Mouse (Mus musculus): ENCODE measurements at regions not wholly inside any gene's neighbourhood (a gene's known extent, or its start where the extent isn't known, plus 50 kb on each side); places are given as distances from the start of the nearest gene placed in this dataset.

DNA sequence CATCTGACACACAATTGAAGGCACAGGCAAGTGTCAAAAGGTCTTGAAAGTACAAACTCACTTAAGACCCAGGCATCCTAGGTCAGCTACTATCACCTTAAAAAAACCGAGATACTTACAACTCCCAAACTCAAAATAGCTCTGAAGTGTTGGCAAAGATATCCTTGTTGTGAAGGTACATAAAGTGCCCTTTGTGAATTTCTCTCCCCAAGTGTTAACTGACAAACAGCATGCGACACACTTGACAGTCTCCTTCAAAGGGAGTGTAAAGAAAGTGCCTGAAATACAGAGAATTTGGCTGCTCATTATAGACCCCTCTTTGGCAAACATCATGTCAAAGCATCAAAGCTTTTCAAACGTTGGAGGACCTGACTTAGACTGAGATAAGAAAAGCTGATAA is 2634.2 kb downstream of the 9330182O14Rik start:
- ATAC-seq (ENCODE audit: low FRiP score) = no peak
- H3K4me1 ChIP-seq = no peaks in the 10 kb centered on the region
- no peak overlapping the region for H3K27ac ChIP-seq
- H3K27me3 ChIP-seq = no peaks in the 10 kb centered on the region
- 25% methylated on average over 3 of the region's 3 CpGs for WGBS
- no peak overlapping the region for H3K4me3 ChIP-seq (replicated peaks)
- no peak overlapping the region for H3K9ac ChIP-seq
- no peaks in the 10 kb centered on the region for H3K9me3 ChIP-seq
- H3K4me2 ChIP-seq = no peak overlapping the region
- no peaks in the 10 kb centered on the region for H3K36me3 ChIP-seq (replicated peaks)

DNA sequence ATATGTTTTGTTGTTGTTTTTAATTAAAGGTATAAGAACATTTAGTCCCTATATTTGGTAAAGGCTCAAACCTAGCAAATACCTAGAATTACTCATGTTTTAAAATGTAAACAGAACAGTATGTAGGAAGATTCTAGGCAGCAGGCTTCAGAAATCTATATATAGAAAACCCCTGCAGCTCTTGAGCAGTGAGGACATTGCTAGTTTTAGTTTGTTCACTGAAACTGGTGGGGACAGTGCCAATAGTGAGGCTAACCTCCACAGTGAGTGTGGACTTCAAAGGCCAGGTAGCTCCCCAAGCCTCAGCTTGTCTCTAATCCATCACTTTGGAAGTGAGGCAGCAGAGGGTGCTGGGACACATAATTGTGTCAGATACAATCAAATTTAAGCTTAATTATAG is 2645.7 kb downstream of the 9330182O14Rik start:
- Histone ChIP-seq H3K4me3 (replicated peaks) (no peak overlapping the region), H3K9me3 (no peaks in the 10 kb centered on the region), H3K27ac (no peak overlapping the region), H3K4me1 (no peaks in the 10 kb centered on the region), H3K4me2 (no peak overlapping the region), H3K36me3 (replicated peaks) (no peaks in the 10 kb centered on the region), H3K27me3 (no peaks in the 10 kb centered on the region), H3K9ac (no peak overlapping the region)
- ATAC-seq (ENCODE audit: low FRiP score) = no peak

DNA sequence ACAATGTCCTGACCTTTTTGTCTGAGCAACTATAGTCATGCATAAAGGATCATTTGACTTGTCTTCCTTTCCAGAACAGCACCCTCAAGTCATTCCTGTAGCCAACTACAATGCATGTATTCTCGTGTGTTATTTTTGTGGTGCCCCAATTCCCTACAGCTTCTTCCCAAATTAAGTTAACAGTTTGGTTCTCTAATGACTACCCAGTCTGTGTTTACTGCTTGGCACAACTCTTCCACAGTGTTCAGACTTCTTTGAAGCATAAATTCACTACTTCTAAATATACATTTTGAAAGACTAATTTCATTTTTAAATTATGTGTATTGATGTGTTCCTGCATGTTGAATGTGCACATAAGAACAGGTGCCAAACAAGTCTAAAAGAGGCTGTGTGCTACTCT is 2667.1 kb downstream of the 9330182O14Rik start:
- ATAC-seq (ENCODE audit: low FRiP score) = no peak
- no peaks in the 10 kb centered on the region for H3K27me3 ChIP-seq
- WGBS = 79% methylated on average over 1 of the region's 1 CpGs

DNA sequence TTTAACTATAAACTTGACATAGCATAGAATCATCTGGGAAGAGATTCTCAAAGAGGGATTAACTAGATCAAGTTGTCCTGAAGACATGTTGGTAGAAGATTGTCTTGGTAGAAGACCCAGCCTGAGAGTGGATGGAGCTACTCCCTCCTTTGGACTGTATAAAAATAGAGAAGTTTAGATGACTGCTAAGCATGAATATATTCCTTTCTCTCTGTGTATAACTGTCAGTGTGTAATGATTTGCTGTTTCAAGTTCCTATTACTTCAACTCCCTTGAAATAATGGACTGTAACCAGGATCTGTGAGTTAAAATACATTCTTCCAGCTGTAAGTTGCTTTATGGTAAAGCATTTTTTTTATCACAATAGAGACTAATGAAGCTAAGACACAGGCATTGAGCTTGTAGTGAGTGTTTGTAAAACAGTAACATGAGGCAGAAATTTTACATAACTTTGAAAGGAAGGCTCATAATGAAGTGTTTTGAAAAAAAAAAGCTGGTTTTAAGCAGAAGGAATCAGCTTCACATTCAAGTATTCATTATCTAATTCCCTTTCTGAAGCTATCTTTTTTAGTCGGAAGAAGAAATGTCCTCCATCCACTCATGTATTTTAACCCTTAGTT is 2676.8 kb downstream of the 9330182O14Rik start:
- H3K4me2 ChIP-seq = no peak overlapping the region
- H3K36me3 ChIP-seq (replicated peaks) = no peaks in the 10 kb centered on the region
- no peak overlapping the region for H3K27ac ChIP-seq
- H3K4me1 ChIP-seq = no peaks in the 10 kb centered on the region
- WGBS = 73% methylated on average over 1 of the region's 1 CpGs
- ATAC-seq (ENCODE audit: low FRiP score) = no peak
- H3K4me3 ChIP-seq (replicated peaks) = no peak overlapping the region
- H3K27me3 ChIP-seq = no peaks in the 10 kb centered on the region
- no peak overlapping the region for H3K9ac ChIP-seq
- no peaks in the 10 kb centered on the region for H3K9me3 ChIP-seq

More for the DNA sequence above, 2667.1 kb downstream of the 9330182O14Rik start:
- H3K27ac ChIP-seq = no peak overlapping the region
- H3K4me1 ChIP-seq = no peaks in the 10 kb centered on the region
- H3K4me2 ChIP-seq = no peak overlapping the region
- no peak overlapping the region for H3K9ac ChIP-seq
- no peaks in the 10 kb centered on the region for H3K36me3 ChIP-seq (replicated peaks)
- no peaks in the 10 kb centered on the region for H3K9me3 ChIP-seq
- H3K4me3 ChIP-seq (replicated peaks) = no peak overlapping the region

- no peaks in the 10 kb centered on the region for H3K27me3 ChIP-seq
- H3K4me2 ChIP-seq = no peak overlapping the region
- no peaks in the 10 kb centered on the region for H3K4me1 ChIP-seq
- H3K9me3 ChIP-seq = no peaks in the 10 kb centered on the region
- H3K36me3 ChIP-seq (replicated peaks) = no peaks in the 10 kb centered on the region
- H3K4me3 ChIP-seq (replicated peaks) = no peak overlapping the region
- ATAC-seq (ENCODE audit: low FRiP score) = no peak
- 83% methylated on average over 4 of the region's 4 CpGs for WGBS
- H3K9ac ChIP-seq = no peak overlapping the region
- no peak overlapping the region for H3K27ac ChIP-seq
These were observed 2681.0 kb downstream of the 9330182O14Rik start for GRCm38 (mm10) chr15:42815026-42815724.

- H3K9ac ChIP-seq = no peak overlapping the region
- H3K4me1 ChIP-seq = no peaks in the 10 kb centered on the region
- no peak overlapping the region for H3K4me2 ChIP-seq
- H3K36me3 ChIP-seq (replicated peaks) = no peaks in the 10 kb centered on the region
- H3K4me3 ChIP-seq (replicated peaks) = no peak overlapping the region
- no peak for ATAC-seq (ENCODE audit: low FRiP score)
- 91% methylated on average over 1 of the region's 1 CpGs for WGBS
- H3K27me3 ChIP-seq = no peaks in the 10 kb centered on the region
- H3K27ac ChIP-seq = no peak overlapping the region
- H3K9me3 ChIP-seq = no peaks in the 10 kb centered on the region
These were observed 2704.7 kb downstream of the 9330182O14Rik start for GRCm38 (mm10) chr15:42838839-42839238.

DNA sequence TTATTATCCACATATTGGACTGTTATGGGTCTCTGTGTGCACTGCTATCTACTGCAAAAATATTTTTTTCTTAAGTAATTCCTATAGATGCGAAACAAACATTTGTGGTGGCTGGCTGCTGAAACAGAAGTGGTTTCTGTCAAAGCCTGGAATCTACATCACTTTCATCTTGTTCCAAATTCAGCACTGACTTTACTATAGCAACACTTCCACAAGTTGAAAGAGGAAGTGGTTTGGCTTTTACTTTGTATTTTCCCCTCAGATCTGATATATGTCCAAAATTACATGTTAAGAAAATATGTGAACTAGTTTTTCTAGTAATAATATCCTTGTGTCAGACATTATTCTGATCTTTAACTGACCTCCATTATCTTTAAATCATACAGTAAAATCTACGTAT is 2715.8 kb downstream of the 9330182O14Rik start:
- no peak overlapping the region for H3K27ac ChIP-seq
- H3K9ac ChIP-seq = no peak overlapping the region
- H3K4me1 ChIP-seq = no peaks in the 10 kb centered on the region
- H3K4me2 ChIP-seq = no peak overlapping the region
- no peak for ATAC-seq (ENCODE audit: low FRiP score)
- 96% methylated on average over 2 of the region's 2 CpGs for WGBS
- H3K27me3 ChIP-seq = no peaks in the 10 kb centered on the region
- no peaks in the 10 kb centered on the region for H3K36me3 ChIP-seq (replicated peaks)
- H3K9me3 ChIP-seq = no peaks in the 10 kb centered on the region
- H3K4me3 ChIP-seq (replicated peaks) = no peak overlapping the region

GRCm38 (mm10) chr15:42872491-42872890 is 2738.3 kb downstream of the 9330182O14Rik start:
- no peaks in the 10 kb centered on the region for H3K9me3 ChIP-seq
- H3K4me1 ChIP-seq = no peaks in the 10 kb centered on the region
- 88% methylated on average over 2 of the region's 2 CpGs for WGBS
- H3K36me3 ChIP-seq (replicated peaks) = no peaks in the 10 kb centered on the region
- H3K9ac ChIP-seq = no peak overlapping the region
- no peak overlapping the region for H3K4me2 ChIP-seq
- H3K27me3 ChIP-seq = no peaks in the 10 kb centered on the region
- no peak overlapping the region for H3K27ac ChIP-seq
- no peak overlapping the region for H3K4me3 ChIP-seq (replicated peaks)
- ATAC-seq (ENCODE audit: low FRiP score) = no peak

GRCm38 (mm10) chr15:42894611-42895010 is 2760.4 kb downstream of the 9330182O14Rik start:
- no peak overlapping the region for H3K9ac ChIP-seq
- no peaks in the 10 kb centered on the region for H3K4me1 ChIP-seq

DNA sequence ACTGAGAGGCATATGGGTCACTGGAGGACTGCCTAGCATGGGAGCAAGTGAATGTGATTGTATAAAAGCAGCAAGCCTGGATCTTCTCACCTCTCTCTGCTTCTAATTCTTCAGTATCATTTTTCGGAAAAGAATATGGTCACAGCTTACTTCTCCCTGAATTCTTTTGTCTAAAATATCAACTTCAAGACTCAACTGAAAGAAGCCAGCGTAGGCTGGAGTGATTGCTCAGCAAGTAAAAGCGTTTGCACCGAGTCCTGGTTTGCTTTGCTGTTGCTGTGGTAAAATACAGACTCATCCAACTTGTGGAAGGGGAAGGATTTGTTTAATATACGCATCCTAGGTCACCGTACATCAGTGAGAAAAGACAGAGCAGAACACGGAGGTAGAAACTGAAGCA is 2765.9 kb downstream of the 9330182O14Rik start:
- H3K27me3 ChIP-seq = no peaks in the 10 kb centered on the region
- ATAC-seq (ENCODE audit: low FRiP score) = no peak
- no peaks in the 10 kb centered on the region for H3K4me1 ChIP-seq
- 86% methylated on average over 7 of the region's 7 CpGs for WGBS
- H3K4me3 ChIP-seq (replicated peaks) = no peak overlapping the region
- no peak overlapping the region for H3K9ac ChIP-seq
- no peak overlapping the region for H3K27ac ChIP-seq
- no peak overlapping the region for H3K4me2 ChIP-seq
- H3K9me3 ChIP-seq = no peaks in the 10 kb centered on the region
- H3K36me3 ChIP-seq (replicated peaks) = no peaks in the 10 kb centered on the region

More at GRCm38 (mm10) chr15:42894611-42895010, 2760.4 kb downstream of the 9330182O14Rik start:
- no peaks in the 10 kb centered on the region for H3K9me3 ChIP-seq
- ATAC-seq (ENCODE audit: low FRiP score) = no peak
- no peak overlapping the region for H3K4me2 ChIP-seq
- H3K36me3 ChIP-seq (replicated peaks) = no peaks in the 10 kb centered on the region
- no peak overlapping the region for H3K4me3 ChIP-seq (replicated peaks)
- H3K27ac ChIP-seq = no peak overlapping the region
- no peaks in the 10 kb centered on the region for H3K27me3 ChIP-seq
- WGBS = 83% methylated on average over 1 of the region's 1 CpGs

DNA sequence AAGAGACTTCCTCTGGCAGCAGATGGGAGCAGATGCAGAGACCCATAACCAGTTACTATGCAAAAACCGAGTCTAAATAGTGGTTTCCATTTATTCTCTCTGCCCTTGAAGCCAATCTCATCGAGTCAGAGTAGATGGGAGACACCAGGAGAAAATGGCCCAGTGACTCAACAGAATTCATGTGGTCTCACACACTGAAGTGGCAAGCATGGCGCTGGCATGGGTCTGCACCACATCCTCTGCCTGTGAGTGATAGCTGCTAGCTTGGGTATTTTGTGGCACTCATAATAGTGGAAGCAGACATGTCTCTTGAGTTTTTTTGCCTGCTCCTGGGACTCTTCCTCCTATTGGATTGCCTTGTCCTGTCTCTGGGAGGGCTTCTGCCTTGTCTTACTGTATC is 2767.6 kb downstream of the 9330182O14Rik start:
- Histone ChIP-seq H3K4me3 (replicated peaks) (no peak overlapping the region), H3K27ac (no peak overlapping the region), H3K9ac (no peak overlapping the region), H3K4me1 (no peaks in the 10 kb centered on the region), H3K36me3 (replicated peaks) (no peaks in the 10 kb centered on the region), H3K4me2 (no peak overlapping the region), H3K9me3 (no peaks in the 10 kb centered on the region), H3K27me3 (no peaks in the 10 kb centered on the region)
- WGBS = 84% methylated on average over 3 of the region's 3 CpGs
- no peak for ATAC-seq (ENCODE audit: low FRiP score)

- Histone ChIP-seq H3K4me1 (no peaks in the 10 kb centered on the region), H3K4me3 (replicated peaks) (no peak overlapping the region), H3K27ac (no peak overlapping the region), H3K9me3 (no peaks in the 10 kb centered on the region), H3K9ac (no peak overlapping the region), H3K36me3 (replicated peaks) (no peaks in the 10 kb centered on the region), H3K4me2 (no peak overlapping the region), H3K27me3 (no peaks in the 10 kb centered on the region)
- no peak for ATAC-seq (ENCODE audit: low FRiP score)
- 89% methylated on average over 2 of the region's 2 CpGs for WGBS
These were observed 2777.2 kb downstream of the 9330182O14Rik start for GRCm38 (mm10) chr15:42911357-42911756.

GRCm38 (mm10) chr15:42912880-42913279 is 2778.7 kb downstream of the 9330182O14Rik start:
- Histone ChIP-seq H3K9me3 (no peaks in the 10 kb centered on the region), H3K4me3 (replicated peaks) (no peak overlapping the region), H3K9ac (no peak overlapping the region), H3K27ac (no peak overlapping the region), H3K4me2 (no peak overlapping the region), H3K4me1 (no peaks in the 10 kb centered on the region), H3K36me3 (replicated peaks) (no peaks in the 10 kb centered on the region), H3K27me3 (no peaks in the 10 kb centered on the region)
- 78% methylated on average over 4 of the region's 4 CpGs for WGBS
- no peak for ATAC-seq (ENCODE audit: low FRiP score)

All from forebrain, embryonic 12.5 days (tissue).